Mouse (Mus musculus) hindbrain, embryonic 12.5 days (tissue): ENCODE measurements around the gene Carf. TPM values are rescaled to one million over a fixed set of nuclear protein-coding genes. Genes with fewer than 3 reads are reported as not detected.
"Not testable (repeated sequence)": the region's sequence is repeated elsewhere in the genome, so short reads cannot be mapped to it uniquely, and the experiment has no call there.

ENCODE experiments used
- ATAC-seq: fragments of 200-750 bp; cut with Nextera tagmentation; 2 replicates; pipeline ENCODE4 v1.8.0; 2017; ENCODE audit warnings: moderate TSS enrichment; ENCODE audit not compliant: low FRiP score
- H3K27ac ChIP-seq: fragments of 300-500 bp; sonication (generic); 2 replicates; pipeline ENCODE4 v1.5.1; 2016; ENCODE audit warnings: mild to moderate bottlenecking
- H3K27me3 ChIP-seq: fragments of 300-500 bp; sonication (generic); 2 replicates; pipeline ENCODE4 v1.6.1; 2016; ENCODE audit warnings: mild to moderate bottlenecking
- H3K36me3 ChIP-seq: fragments of 300-500 bp; sonication (generic); 2 replicates; pipeline ENCODE4 v1.6.1; 2016; ENCODE audit warnings: mild to moderate bottlenecking
- H3K4me1 ChIP-seq: fragments of 300-500 bp; sonication (generic); 2 replicates; pipeline ENCODE4 v1.6.1; 2016
- H3K4me2 ChIP-seq: fragments of 300-500 bp; sonication (generic); replicated peaks from 2 replicates; pipeline ENCODE4 v1.6.1; 2016; ENCODE audit warnings: mild to moderate bottlenecking
- H3K4me3 ChIP-seq: fragments of 300-500 bp; sonication (generic); 2 replicates; pipeline ENCODE4 v1.5.1; 2016; ENCODE audit warnings: mild to moderate bottlenecking
- H3K9ac ChIP-seq: fragments of 300-500 bp; sonication (generic); 2 replicates; pipeline ENCODE4 v1.6.1; 2016; ENCODE audit warnings: mild to moderate bottlenecking, moderate library complexity
- H3K9me3 ChIP-seq: fragments of 300-500 bp; sonication (generic); replicated peaks from 2 replicates; pipeline ENCODE4 v1.6.1; 2016; ENCODE audit warnings: mild to moderate bottlenecking
- WGBS: fragments of 180-500 bp; shearing (Covaris S2); methylation state at CpG from one replicate; pipeline ENCODE4 v1.1.7; 2016; 5-methylcytosine and 5-hydroxymethylcytosine counted together
- polyA plus RNA-seq: library from polyadenylated mRNA; unstranded; fragments of >200 nt; fragmentation: Nextera tagmentation; extraction: Ambion mirVana; gene quantifications from 2 replicates; pipeline ENCODE4 v1.2.1, GENCODE M21; 2016

Gene Carf
- 7.3 and 8.0 TPM in 2 replicates for polyA plus RNA-seq

- Histone ChIP-seq H3K9me3 (no peaks in the 10 kb centered on the region), H3K27ac (peak within 1 kb of the TSS; percentile 99), H3K4me3 (peak within 1 kb of the TSS; percentile 89), H3K36me3 (peaks cover 9% of the 10 kb centered on the region), H3K4me2 (peak within 1 kb of the TSS; percentile 88), H3K4me1 (peaks cover 12% of the 10 kb centered on the region), H3K9ac (peak within 1 kb of the TSS; percentile 93), H3K27me3 (no peaks in the 10 kb centered on the region)
- peak; percentile 98 for ATAC-seq
- under 1% methylated on average over 71 of the region's 71 CpGs for WGBS
These were observed at the start of gene Carf, which contains the start of gene Wdr12 for GRCm38 (mm10) chr1:60098024-60098781. TSS of gene Carf (plus strand) at chr1:60098247. TSS of gene Wdr12 (minus strand) at chr1:60098645.

GRCm38 (mm10) chr1:60054659-60055058, 43.4 kb upstream of the Carf start:
- ATAC-seq, result no peak
- WGBS, result 44% methylated on average over 3 of the region's 3 CpGs
- H3K4me1 ChIP-seq, result no peaks in the 10 kb centered on the region

GRCm38 (mm10) chr1:60056310-60056709, 41.7 kb upstream of the Carf start:
- no peaks in the 10 kb centered on the region for H3K9me3 ChIP-seq
- no peaks in the 10 kb centered on the region for H3K4me1 ChIP-seq
- no peak overlapping the region for H3K27ac ChIP-seq
- no peak overlapping the region for H3K9ac ChIP-seq
- no peak for ATAC-seq
- H3K4me3 ChIP-seq, result no peak overlapping the region
- H3K27me3 ChIP-seq, result no peaks in the 10 kb centered on the region
- no peak overlapping the region for H3K4me2 ChIP-seq
- H3K36me3 ChIP-seq, result no peaks in the 10 kb centered on the region
- WGBS, result 80% methylated on average over 3 of the region's 3 CpGs

More at GRCm38 (mm10) chr1:60054659-60055058, 43.4 kb upstream of the Carf start:
- no peak overlapping the region for H3K9ac ChIP-seq
- no peaks in the 10 kb centered on the region for H3K36me3 ChIP-seq
- H3K27ac ChIP-seq, result no peak overlapping the region
- H3K4me3 ChIP-seq, result no peak overlapping the region
- H3K9me3 ChIP-seq, result no peaks in the 10 kb centered on the region
- H3K27me3 ChIP-seq, result no peaks in the 10 kb centered on the region
- H3K4me2 ChIP-seq, result no peak overlapping the region

GRCm38 (mm10) chr1:60070725-60071124, 27.3 kb upstream of the Carf start:
- not testable (repeated sequence) for H3K9ac ChIP-seq, H3K4me1 ChIP-seq, H3K27ac ChIP-seq, H3K9me3 ChIP-seq, H3K4me3 ChIP-seq, H3K4me2 ChIP-seq, H3K27me3 ChIP-seq, H3K36me3 ChIP-seq, ATAC-seq

GRCm38 (mm10) chr1:60074935-60075334, 23.1 kb upstream of the Carf start:
- ATAC-seq, result no peak
- WGBS, result 83% methylated on average over 2 of the region's 2 CpGs
- Histone ChIP-seq H3K27ac (no peak overlapping the region), H3K4me3 (no peak overlapping the region), H3K9ac (no peak overlapping the region), H3K36me3 (peaks cover 14% of the 10 kb centered on the region), H3K4me2 (no peak overlapping the region), H3K4me1 (no peaks in the 10 kb centered on the region), H3K27me3 (no peaks in the 10 kb centered on the region), H3K9me3 (no peaks in the 10 kb centered on the region)

- no peak for ATAC-seq
These were observed 22.5 kb upstream of the Carf start for GRCm38 (mm10) chr1:60075590-60075989.

GRCm38 (mm10) chr1:60076411-60076810, 21.6 kb upstream of the Carf start:
- Histone ChIP-seq H3K4me1 (no peaks in the 10 kb centered on the region), H3K36me3 (peaks cover 22% of the 10 kb centered on the region), H3K9me3 (no peaks in the 10 kb centered on the region), H3K4me2 (no peak overlapping the region), H3K27me3 (no peaks in the 10 kb centered on the region), H3K27ac (no peak overlapping the region), H3K4me3 (no peak overlapping the region), H3K9ac (no peak overlapping the region)
- no peak for ATAC-seq
- WGBS, result 87% methylated on average over 6 of the region's 6 CpGs

More at GRCm38 (mm10) chr1:60075590-60075989, 22.5 kb upstream of the Carf start:
- no peaks in the 10 kb centered on the region for H3K27me3 ChIP-seq
- H3K4me3 ChIP-seq, result no peak overlapping the region
- peaks cover 19% of the 10 kb centered on the region for H3K36me3 ChIP-seq
- 84% methylated on average over 3 of the region's 3 CpGs for WGBS
- H3K9ac ChIP-seq, result no peak overlapping the region
- H3K4me2 ChIP-seq, result no peak overlapping the region
- no peaks in the 10 kb centered on the region for H3K9me3 ChIP-seq
- H3K4me1 ChIP-seq, result no peaks in the 10 kb centered on the region
- H3K27ac ChIP-seq, result no peak overlapping the region

- Histone ChIP-seq H3K27me3 (no peaks in the 10 kb centered on the region), H3K4me3 (peak overlapping the region; percentile 89), H3K9me3 (no peaks in the 10 kb centered on the region), H3K4me1 (peaks cover 12% of the 10 kb centered on the region), H3K36me3 (peaks cover 22% of the 10 kb centered on the region), H3K27ac (no peak overlapping the region), H3K9ac (peak overlapping the region; percentile 93; the same call in 1 of the 2 replicates), H3K4me2 (peak overlapping the region; percentile 88)
- ATAC-seq, result no peak
- WGBS, result 10% methylated on average over 13 of the region's 13 CpGs
These were observed 1.3 kb upstream of the Carf start for GRCm38 (mm10) chr1:60096572-60097276.

GRCm38 (mm10) chr1:60097277-60098023, 597 bp upstream of the Carf start:
- Histone ChIP-seq H3K27me3 (no peaks in the 10 kb centered on the region), H3K9ac (peak overlapping the region; percentile 93), H3K27ac (peak overlapping the region; percentile 99), H3K4me1 (peaks cover 12% of the 10 kb centered on the region), H3K36me3 (peaks cover 16% of the 10 kb centered on the region), H3K4me3 (peak overlapping the region; percentile 89), H3K9me3 (no peaks in the 10 kb centered on the region), H3K4me2 (peak overlapping the region; percentile 88)
- ATAC-seq, result peak; percentile 92
- WGBS, result under 1% methylated on average over 25 of the region's 25 CpGs

- peak overlapping the region; percentile 56 for H3K4me2 ChIP-seq
- no peaks in the 10 kb centered on the region for H3K27me3 ChIP-seq
- H3K36me3 ChIP-seq, result peaks cover 6% of the 10 kb centered on the region
- no peaks in the 10 kb centered on the region for H3K9me3 ChIP-seq
- peak overlapping the region; percentile 99; the same call in 1 of the 2 replicates for H3K27ac ChIP-seq
- 12% methylated on average over 9 of the region's 9 CpGs for WGBS
- H3K4me1 ChIP-seq, result peaks cover 12% of the 10 kb centered on the region
- H3K9ac ChIP-seq, result peak overlapping the region; percentile 93
- ATAC-seq, result no peak
- H3K4me3 ChIP-seq, result peak overlapping the region; percentile 89
These were observed 792 bp downstream of the Carf start for GRCm38 (mm10) chr1:60098839-60099238.

GRCm38 (mm10) chr1:60104582-60104981, 6.5 kb downstream of the Carf start:
- no peaks in the 10 kb centered on the region for H3K4me1 ChIP-seq
- H3K27ac ChIP-seq, result no peak overlapping the region
- H3K36me3 ChIP-seq, result peaks cover 10% of the 10 kb centered on the region; the same call in 1 of the 2 replicates
- WGBS, result 98% methylated on average over 1 of the region's 1 CpGs
- H3K9ac ChIP-seq, result no peak overlapping the region
- ATAC-seq, result no peak
- H3K4me3 ChIP-seq, result no peak overlapping the region
- H3K9me3 ChIP-seq, result no peaks in the 10 kb centered on the region
- no peaks in the 10 kb centered on the region for H3K27me3 ChIP-seq
- H3K4me2 ChIP-seq, result no peak overlapping the region
